Comparison of ENCODE assay signal across 8 mouse cellular contexts in genomic region chr2:57123991-57124840, GRCm38 (mm10). TPM values are rescaled to one million over a fixed set of nuclear protein-coding genes. Genes with fewer than 3 reads are reported as not detected.
DNase-seq lines count a peak whose midpoint lies in the region; ATAC-seq and TF ChIP-seq lines count a peak whose summit lies in the region.

Nr4a2 (minus strand) TSS chr2:57124003.

- TF ChIP-seq EP300 in liver, embryonic 14.5 days (IDR thresholded peaks at IDR 0.05; ENCODE audit: low read depth) = no peak

- WGBS in embryonic facial prominence, embryonic 15.5 days = 9% methylated on average over 49 of the region's 69 CpGs
- WGBS in heart, embryonic 12.5 days = 9% methylated on average over 44 of the region's 69 CpGs
- WGBS in kidney, embryonic 16.5 days = 11% methylated on average over 38 of the region's 69 CpGs
- whole genome bisulfite sequencing in liver, embryonic 14.5 days (ENCODE audit: insufficient replicate concordance) = 11% methylated on average over 37 of the region's 69 CpGs

- no peak for TF ChIP-seq CTCF in C2C12 (IDR thresholded peaks at IDR 0.05; ENCODE audit: control insufficient read depth, insufficient read depth, insufficient read length)
- TF ChIP-seq CTCF in liver, embryonic 14.5 days (IDR thresholded peaks at IDR 0.05; ENCODE audit: low read depth) = no peak
- TF ChIP-seq CTCF in testis, adult 2 months (IDR thresholded peaks at IDR 0.05; ENCODE audit: control insufficient read depth, insufficient read depth, insufficient replicate concordance, low read depth, low read length) = no peak

- 0 out of 2 replicates have a peak, but pooled peaks cover 4% of the 10 kb centered on the region for H3K4me1 ChIP-seq in embryonic facial prominence, embryonic 15.5 days
- H3K4me1 ChIP-seq in heart, embryonic 12.5 days (replicated peaks) = peaks cover 14% of the 10 kb centered on the region
- H3K4me1 ChIP-seq in kidney, embryonic 16.5 days (ENCODE audit: insufficient read depth, low read length) = peaks cover 4% of the 10 kb centered on the region; the same call in 1 of the 2 replicates
- H3K4me1 ChIP-seq in liver, embryonic 14.5 days (replicated peaks; ENCODE audit: control insufficient read depth in 2 of 2, insufficient read depth in 2 of 2, low read length in 1 of 2) = peaks cover 4 to 11% of the 10 kb centered on the region in 2 experiments
- H3K4me1 ChIP-seq in testis, adult 2 months (ENCODE audit: control insufficient read depth, insufficient read depth, low read length) = peaks cover 7% of the 10 kb centered on the region

- peak within 1 kb of the TSS; percentile 72 for H3K4me2 ChIP-seq in embryonic facial prominence, embryonic 15.5 days (replicated peaks)
- peak within 1 kb of the TSS; percentile 79 for H3K4me2 ChIP-seq in heart, embryonic 12.5 days
- H3K4me2 ChIP-seq in kidney, embryonic 16.5 days (replicated peaks; ENCODE audit: low read depth, low read length) = peak within 1 kb of the TSS; percentile 68
- H3K4me2 ChIP-seq in liver, embryonic 14.5 days (ENCODE audit: low read depth) = peak within 1 kb of the TSS; percentile 92

- H3K79me3 ChIP-seq in C2C12 (ENCODE audit: low read depth) = peaks cover 39% of the 10 kb centered on the region

- H3K4me3 ChIP-seq in C2C12 (ENCODE audit: insufficient read depth, poor library complexity, severe bottlenecking) = peak within 1 kb of the TSS; percentile 90
- H3K4me3 ChIP-seq in embryonic facial prominence, embryonic 15.5 days (replicated peaks) = peak within 1 kb of the TSS; percentile 91
- H3K4me3 ChIP-seq in heart, embryonic 12.5 days = peak within 1 kb of the TSS; percentile 89
- peak within 1 kb of the TSS; percentile 94 for H3K4me3 ChIP-seq in kidney, embryonic 16.5 days (ENCODE audit: low read length)
- peak within 1 kb of the TSS; percentile 79 to 90 for H3K4me3 ChIP-seq in liver, embryonic 14.5 days (ENCODE audit: insufficient read depth in 1 of 2, low read depth in 2 of 2, low read length in 2 of 2)
- H3K4me3 ChIP-seq in testis, adult 2 months (ENCODE audit: control insufficient read depth, low read depth, low read length) = peak within 1 kb of the TSS; percentile 83

- H3K27ac ChIP-seq in embryonic facial prominence, embryonic 15.5 days (replicated peaks) = peak within 1 kb of the TSS; percentile 90
- H3K27ac ChIP-seq in heart, embryonic 12.5 days (ENCODE audit: poor library complexity, severe bottlenecking) = peak within 1 kb of the TSS; percentile 94
- peak within 1 kb of the TSS; percentile 89 for H3K27ac ChIP-seq in kidney, embryonic 16.5 days (ENCODE audit: low read length)
- peak within 1 kb of the TSS; percentile 53 for H3K27ac ChIP-seq in liver, embryonic 14.5 days
- H3K27ac ChIP-seq in testis, adult 2 months (ENCODE audit: control insufficient read depth, insufficient read depth, low read depth, low read length) = no peak within 1 kb of the TSS

- no peaks in the 10 kb centered on the region for H3K9me3 ChIP-seq in embryonic facial prominence, embryonic 15.5 days (replicated peaks)
- no peaks in the 10 kb centered on the region for H3K9me3 ChIP-seq in heart, embryonic 12.5 days (replicated peaks)
- no peaks in the 10 kb centered on the region for H3K9me3 ChIP-seq in kidney, embryonic 16.5 days (ENCODE audit: low read length)
- no peaks in the 10 kb centered on the region for H3K9me3 ChIP-seq in liver, embryonic 14.5 days (ENCODE audit: control insufficient read depth, low read length)

- peak within 1 kb of the TSS; percentile 79 for H3K9ac ChIP-seq in embryonic facial prominence, embryonic 15.5 days
- H3K9ac ChIP-seq in heart, embryonic 12.5 days = peak within 1 kb of the TSS; percentile 97
- H3K9ac ChIP-seq in kidney, embryonic 16.5 days (replicated peaks; ENCODE audit: low read length) = peak within 1 kb of the TSS; percentile 98
- H3K9ac ChIP-seq in liver, embryonic 14.5 days (replicated peaks) = peak within 1 kb of the TSS; percentile 94

- H3K27me3 ChIP-seq in C2C12 (ENCODE audit: control insufficient read depth, insufficient read depth, insufficient read length) = no peaks in the 10 kb centered on the region
- H3K27me3 ChIP-seq in embryonic facial prominence, embryonic 15.5 days = no peaks in the 10 kb centered on the region
- no peaks in the 10 kb centered on the region for H3K27me3 ChIP-seq in heart, embryonic 12.5 days (replicated peaks)
- no peaks in the 10 kb centered on the region for H3K27me3 ChIP-seq in kidney, embryonic 16.5 days (ENCODE audit: insufficient read depth, low read length)
- no peaks in the 10 kb centered on the region for H3K27me3 ChIP-seq in liver, embryonic 14.5 days (ENCODE audit: control insufficient read depth, insufficient read depth, low read length)
- H3K27me3 ChIP-seq in testis, adult 2 months (ENCODE audit: control insufficient read depth, insufficient read depth, low read length) = no peaks in the 10 kb centered on the region

- peak; percentile 94 for ATAC-seq in embryonic facial prominence, embryonic 15.5 days (ENCODE audit: insufficient number of reproducible peaks, low FRiP score, low TSS enrichment, low read depth)
- peak; percentile 95 for ATAC-seq in heart, embryonic 12.5 days (ENCODE audit: insufficient number of reproducible peaks, low FRiP score)
- ATAC-seq in kidney, embryonic 16.5 days (ENCODE audit: low FRiP score, low TSS enrichment) = peak; percentile 96
- ATAC-seq in liver, embryonic 14.5 days (ENCODE audit: insufficient read depth) = peak; percentile 83

- peaks cover 8% of the 10 kb centered on the region for H3K36me3 ChIP-seq in C2C12 (ENCODE audit: control insufficient read depth, insufficient read depth)
- H3K36me3 ChIP-seq in embryonic facial prominence, embryonic 15.5 days = no peaks in the 10 kb centered on the region
- H3K36me3 ChIP-seq in heart, embryonic 12.5 days = no peaks in the 10 kb centered on the region
- H3K36me3 ChIP-seq in kidney, embryonic 16.5 days (ENCODE audit: insufficient read depth, low read length) = no peaks in the 10 kb centered on the region
- H3K36me3 ChIP-seq in liver, embryonic 14.5 days (replicated peaks; ENCODE audit: control insufficient read depth, insufficient read depth, low read depth) = no peaks in the 10 kb centered on the region
- H3K36me3 ChIP-seq in testis, adult 2 months (ENCODE audit: control insufficient read depth, insufficient read depth, low read length) = no peaks in the 10 kb centered on the region

- peaks cover 45% of the 10 kb centered on the region for H3K79me2 ChIP-seq in C2C12 (ENCODE audit: control insufficient read depth, insufficient read depth)

- H3ac ChIP-seq in C2C12 (ENCODE audit: control insufficient read depth, insufficient read length, low read depth) = peak within 1 kb of the TSS; percentile 98

- peak; percentile 92 to 94 for DNase-seq in adrenal gland, postnatal 36 days
- peak in 1 of 3 experiments; percentile 54 for DNase-seq in liver, embryonic 14.5 days (ENCODE audit: low read depth in 3 of 3, low spot score in 3 of 3)
- DNase-seq in neural tube, embryonic 10.5 days (ENCODE audit: extremely low spot score, low spot score) = peak; percentile 82

- TF ChIP-seq POLR2A in testis, adult 2 months (IDR thresholded peaks at IDR 0.05; ENCODE audit: control insufficient read depth, low read depth, low read length) = no peak

TF ChIP-seq in C2C12, 6 proteins besides CTCF, POLR2A, EP300 and RAD21:
- TF ChIP-seq USF1 (IDR thresholded peaks at IDR 0.05; ENCODE audit: low read depth) (no peak), CEBPB (IDR thresholded peaks at IDR 0.05; ENCODE audit: low read depth) (peak; percentile 39), FOSL1 (IDR thresholded peaks at IDR 0.05; ENCODE audit: insufficient read depth, low read length, poor library complexity, severe bottlenecking) (no peak), MYOG (IDR thresholded peaks at IDR 0.05; ENCODE audit: control insufficient read depth, extremely low read depth, insufficient read length) (no peak), MAX (IDR thresholded peaks at IDR 0.05) (peak; percentile 56), MYOD1 (IDR thresholded peaks at IDR 0.05; ENCODE audit: control insufficient read depth, insufficient read length, low read depth) (no peak)

RNA-seq across cellular contexts. Expression of gene Nr4a2, which starts in this region (rescaled TPM):
- polyA plus RNA-seq in C2C12 (2012; fragmentation: generic; extraction: Trizol) = 8.0 TPM
- total RNA-seq in adrenal gland, postnatal 36 days (2021) = 10 to 100 TPM; 39.1 to 74.4 TPM
- polyA plus RNA-seq in embryonic facial prominence, embryonic 15.5 days (2015; fragmentation: Nextera tagmentation; extraction: Ambion mirVana) = 9.0 and 10.7 TPM in 2 replicates
- polyA plus RNA-seq in heart, embryonic 12.5 days (2016; fragmentation: Nextera tagmentation; extraction: Ambion mirVana) = 3.5 and 3.8 TPM in 2 replicates
- polyA plus RNA-seq in kidney, embryonic 16.5 days (2015; fragmentation: Nextera tagmentation; extraction: Ambion mirVana) = 3.7 and 4.0 TPM in 2 replicates
- 0.23 and 0.28 TPM in 2 replicates for polyA plus RNA-seq in liver, embryonic 14.5 days (2012; rRNA removed)
- 0.22 and 0.29 TPM in 2 replicates for polyA plus RNA-seq in liver, embryonic 14.5 days (2014; fragmentation: Nextera tagmentation; extraction: Ambion mirVana)
- 0.44 and 0.61 TPM in 2 replicates for polyA plus RNA-seq in testis, adult 2 months (2012; rRNA removed)

Comparison
In these comparisons a context has a peak if more than half of its experiments do, and no peak if none do; other contexts are left out.
1. Peak in ATAC-seq, H3K4me3 ChIP-seq, H3K27ac ChIP-seq, H3K9ac ChIP-seq and H3K4me2 ChIP-seq in liver, embryonic 14.5 days; RNA of the gene not detected or under 1 TPM.